Mouse (Mus musculus): ENCODE data around the gene Ngfr.
A peak's percentile ranks its signal among the peaks of the same experiment; 100 is the strongest.

Ngfr gene

DNA sequence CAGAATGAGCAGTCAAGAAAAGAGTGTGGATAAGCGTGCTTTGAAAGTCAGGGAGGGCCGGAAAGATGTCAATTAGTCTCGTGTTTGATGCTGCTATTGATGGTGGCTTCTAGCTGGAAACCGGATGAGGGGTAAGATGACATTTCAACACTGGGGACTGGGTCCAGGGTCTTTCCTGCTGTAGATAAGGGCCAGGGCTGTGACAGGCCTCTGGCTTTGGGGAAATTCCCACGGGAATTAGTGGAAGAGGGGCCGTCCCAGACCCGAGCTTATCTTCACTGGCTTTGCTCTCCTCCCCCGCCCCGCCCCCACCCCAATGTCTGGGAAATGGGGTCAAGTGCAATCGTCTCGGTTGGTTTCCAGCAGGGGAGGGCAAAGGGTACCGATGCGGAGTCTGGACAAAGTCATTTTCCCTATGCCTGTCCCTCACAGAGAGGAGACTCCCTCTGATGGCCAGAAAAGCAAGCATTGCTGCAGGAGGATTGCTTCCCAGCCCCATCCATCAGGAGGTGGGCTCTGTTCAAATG, 7.2 kb upstream of the Ngfr start:
- DNase-seq: no peak

- DNase-seq: no peak
These were observed 6.0 kb upstream of the Ngfr start for GRCm38 (mm10) chr11:95593501-95593900.

DNA sequence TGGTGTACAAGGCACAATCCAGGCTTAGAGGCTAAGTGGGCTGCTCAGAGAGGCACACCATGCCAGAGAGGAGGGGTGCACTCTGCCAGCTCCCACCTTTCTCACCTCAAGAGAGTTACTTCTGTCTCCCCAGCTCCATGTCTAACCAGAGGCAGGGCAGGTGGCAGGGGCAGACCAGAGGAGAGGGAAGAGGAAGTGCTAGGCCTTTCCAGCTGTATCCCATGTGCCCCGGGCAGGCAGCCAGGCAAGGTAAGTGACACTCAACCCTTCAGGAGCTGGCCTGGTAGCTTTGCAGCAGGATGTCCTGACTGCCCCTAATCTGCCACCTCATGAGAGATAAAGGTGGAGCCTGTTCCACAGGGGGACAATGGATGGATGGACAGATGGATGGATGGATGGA, 5.2 kb upstream of the Ngfr start:
- DNase-seq: no peak

DNA sequence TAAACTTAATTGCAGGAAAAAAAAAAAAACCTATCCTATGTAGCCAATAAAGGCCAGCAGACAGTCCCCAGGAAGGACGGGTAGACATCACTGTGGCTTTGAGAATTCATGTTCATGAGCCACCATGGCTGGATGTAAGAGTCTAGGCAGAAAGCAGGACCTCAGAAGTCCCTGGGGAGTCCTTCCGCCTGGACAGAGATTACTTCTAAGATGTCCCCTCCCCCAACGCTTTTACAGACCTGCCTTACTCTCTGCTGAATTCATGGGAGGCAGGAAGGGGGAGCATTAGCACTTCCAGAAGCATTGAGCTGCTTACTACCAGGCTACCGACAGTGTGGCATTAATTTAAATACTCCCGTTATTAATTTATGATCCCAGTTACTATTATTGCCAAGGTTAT, 1.7 kb upstream of the Ngfr start:
- no peak for DNase-seq

DNA sequence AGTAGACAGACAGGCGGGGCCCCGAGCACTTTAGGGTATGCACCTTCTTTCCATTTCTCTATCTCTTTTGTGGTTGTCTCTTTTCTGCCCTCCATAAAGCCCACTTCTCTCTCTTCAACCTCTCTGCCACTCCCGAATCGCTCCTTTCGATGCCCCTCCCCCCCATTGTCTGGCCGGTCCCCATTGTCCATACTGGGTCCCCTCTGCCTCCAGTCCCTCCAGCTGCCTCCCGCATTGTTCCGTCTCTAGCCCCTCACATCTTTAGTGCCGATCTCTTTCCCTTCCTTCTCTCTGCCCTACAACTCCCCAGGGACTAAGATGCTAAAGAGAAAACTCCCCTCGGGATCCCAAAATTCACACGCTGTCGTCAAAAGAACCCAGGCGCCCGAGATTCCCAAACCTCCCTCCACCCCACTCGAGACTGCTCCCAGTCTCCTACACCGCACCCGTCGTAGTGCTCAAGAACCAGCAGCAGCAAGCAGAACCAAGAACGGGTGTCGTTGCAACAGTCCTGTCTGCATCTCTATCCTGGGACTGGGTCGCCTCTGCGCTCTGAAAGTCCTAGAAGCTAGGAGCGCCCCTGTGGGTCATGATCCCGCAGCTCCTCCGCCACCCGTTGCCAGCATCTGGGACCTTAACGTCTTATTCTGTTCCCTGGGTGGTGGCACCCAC, 648 bp downstream of the Ngfr start:
- DNase-seq: no peak

- peak; percentile 76 for DNase-seq
These were observed 1.4 kb downstream of the Ngfr start for GRCm38 (mm10) chr11:95586184-95586583.

DNA sequence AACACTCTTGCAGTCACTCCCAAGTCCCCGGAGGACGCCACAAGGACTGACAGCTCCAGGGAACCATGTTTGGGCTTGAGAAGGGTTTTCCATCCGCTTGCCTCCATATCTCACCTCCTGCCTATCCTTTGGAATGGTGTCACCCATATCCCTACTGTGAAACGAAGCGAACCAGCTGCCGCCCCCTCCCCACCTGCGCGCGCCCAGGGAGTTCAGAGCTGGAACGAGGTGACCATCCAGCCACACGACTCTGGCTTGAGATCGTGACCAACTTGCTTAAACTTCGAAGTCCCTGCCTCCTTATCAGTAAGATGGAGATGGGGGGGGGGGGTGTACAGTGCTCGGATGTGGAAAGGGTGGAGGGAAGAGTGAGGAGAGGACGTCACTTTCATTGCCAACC, 1.9 kb downstream of the Ngfr start:
- DNase-seq: no peak

DNA sequence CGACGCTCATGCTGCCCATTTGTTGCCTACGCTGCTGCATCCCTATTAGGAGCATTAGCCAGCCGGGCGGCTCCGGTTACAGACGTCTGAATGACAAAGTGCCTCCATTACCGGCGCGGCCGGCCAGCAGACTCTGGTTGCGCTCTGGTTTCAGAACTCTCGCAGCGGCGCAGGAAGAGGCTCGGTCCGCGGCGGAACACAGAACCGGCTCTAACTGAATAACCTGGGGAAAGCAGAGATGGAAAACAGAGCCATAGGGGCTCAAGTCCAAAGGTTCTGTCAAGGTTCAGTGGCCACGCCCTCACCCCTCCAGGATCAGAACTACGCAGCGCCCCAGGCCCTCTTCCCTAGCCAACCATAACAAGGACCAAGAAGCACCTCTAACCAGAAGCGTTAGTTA, 2.3 kb downstream of the Ngfr start:
- DNase-seq: no peak

DNA sequence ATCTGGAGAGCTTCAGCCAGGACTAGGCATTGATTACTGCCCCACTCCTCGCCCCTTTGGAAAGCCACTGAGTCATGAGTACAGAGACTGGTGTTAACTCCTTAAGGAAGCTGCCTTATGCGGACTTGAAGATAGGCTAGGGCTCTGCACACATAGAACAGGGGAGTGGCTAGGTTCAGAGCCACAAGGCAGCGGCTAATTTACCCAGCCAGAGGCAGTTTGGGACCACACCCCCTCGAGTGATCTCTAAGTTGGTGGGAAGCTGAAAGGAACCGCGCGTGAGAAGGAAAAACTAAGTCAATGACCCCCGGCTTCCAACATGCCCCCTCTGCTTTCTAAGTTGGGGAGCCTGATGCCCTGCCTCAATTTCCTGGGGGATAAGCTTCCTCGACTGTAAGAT, 2.9 kb downstream of the Ngfr start:
- no peak for DNase-seq

DNA sequence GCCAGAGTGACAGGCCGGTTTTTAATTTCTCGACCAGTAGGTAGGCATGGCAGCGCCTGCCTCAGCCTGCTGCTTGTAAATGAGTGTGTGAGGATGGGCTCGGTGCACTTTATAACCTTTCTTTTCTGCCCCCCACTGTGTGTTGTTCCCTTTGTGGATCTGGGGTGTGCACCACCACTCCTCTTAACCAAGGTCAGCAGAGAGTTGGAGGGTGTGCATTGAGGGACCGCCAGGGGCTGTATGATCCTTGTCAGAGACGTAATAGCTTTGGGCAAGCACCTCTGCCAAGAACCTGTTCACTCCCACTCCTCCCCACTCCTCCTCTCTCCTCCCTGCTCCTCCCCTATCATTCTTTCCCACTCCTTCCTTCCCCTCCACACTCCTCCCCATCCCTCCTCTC, 4.1 kb downstream of the Ngfr start:
- DNase-seq: no peak

DNA sequence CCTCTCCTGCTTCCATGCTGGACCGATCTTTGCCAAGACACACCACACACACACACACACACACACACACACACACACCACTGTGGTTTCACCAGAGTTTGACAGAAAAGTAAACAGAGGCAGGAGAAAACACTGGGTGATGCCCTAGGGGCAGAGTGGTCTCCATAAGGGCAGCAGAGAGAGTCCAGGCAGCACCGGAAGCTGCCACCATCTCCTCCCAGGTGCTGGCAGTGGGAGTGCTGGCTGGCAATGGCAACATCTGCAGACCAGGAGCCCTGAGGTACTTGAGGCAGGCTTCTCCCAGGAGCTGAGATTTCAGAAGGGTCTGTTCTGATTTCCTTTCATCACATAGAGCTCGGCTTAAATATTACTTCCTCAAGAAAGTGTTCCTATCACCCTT, 5.3 kb downstream of the Ngfr start:
- no peak for DNase-seq

- no peak for DNase-seq
These were observed 8.1 kb downstream of the Ngfr start for GRCm38 (mm10) chr11:95579455-95579854.

DNA sequence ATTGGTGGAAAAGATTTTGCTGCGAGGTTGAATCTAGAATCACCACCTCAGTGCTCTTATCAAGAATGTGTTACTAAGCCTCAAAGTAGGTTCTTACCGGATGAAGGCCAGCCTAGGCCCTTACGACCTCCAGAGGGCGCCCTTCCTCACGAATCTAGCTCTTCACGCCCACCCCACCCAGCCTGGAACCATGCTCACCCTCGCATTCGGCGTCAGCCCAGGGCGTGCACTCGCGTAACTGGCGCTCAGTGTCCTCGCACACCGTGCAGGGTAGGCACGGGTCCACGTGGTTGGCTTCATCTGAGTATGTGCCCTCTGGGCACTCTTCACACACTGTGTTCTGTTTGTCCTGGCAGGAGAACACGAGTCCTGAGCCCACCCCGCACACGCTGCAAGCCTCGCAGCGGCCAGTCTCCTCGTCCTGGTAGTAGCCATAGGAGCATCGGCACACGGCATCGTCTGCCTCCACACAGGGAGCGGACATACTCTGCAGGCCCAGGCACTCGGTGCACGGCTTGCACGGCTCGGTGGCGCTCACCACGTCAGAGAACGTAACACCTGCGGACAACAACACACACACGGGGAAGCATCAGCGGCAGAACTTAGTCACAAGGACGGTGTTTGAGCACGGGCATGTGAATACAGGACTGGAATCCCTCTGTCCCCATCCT, 9.6 kb downstream of the Ngfr start:
- DNase-seq: no peak

DNA sequence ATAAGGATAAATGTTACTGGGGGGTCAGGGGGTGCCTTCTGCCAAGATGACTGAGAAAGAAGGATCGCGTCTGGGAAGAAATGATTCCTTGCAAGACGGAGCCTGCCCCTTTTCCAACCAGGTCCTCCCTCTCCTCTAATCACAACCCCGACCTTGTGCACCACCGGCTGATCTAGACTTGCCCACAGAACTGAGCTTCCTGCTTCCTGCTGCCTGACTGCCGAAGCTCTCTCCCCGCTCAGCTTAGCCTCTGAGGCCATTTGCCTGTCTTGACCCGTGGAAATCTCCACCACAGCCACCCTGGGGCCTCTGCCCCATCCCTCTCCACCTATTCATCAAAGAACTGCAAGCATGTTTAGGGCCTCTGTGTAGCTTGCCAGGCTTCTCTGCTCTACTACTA, 11.2 kb downstream of the Ngfr start:
- DNase-seq: no peak

GRCm38 (mm10) chr11:95575791-95576190, 11.7 kb downstream of the Ngfr start:
- DNase-seq: no peak

DNA sequence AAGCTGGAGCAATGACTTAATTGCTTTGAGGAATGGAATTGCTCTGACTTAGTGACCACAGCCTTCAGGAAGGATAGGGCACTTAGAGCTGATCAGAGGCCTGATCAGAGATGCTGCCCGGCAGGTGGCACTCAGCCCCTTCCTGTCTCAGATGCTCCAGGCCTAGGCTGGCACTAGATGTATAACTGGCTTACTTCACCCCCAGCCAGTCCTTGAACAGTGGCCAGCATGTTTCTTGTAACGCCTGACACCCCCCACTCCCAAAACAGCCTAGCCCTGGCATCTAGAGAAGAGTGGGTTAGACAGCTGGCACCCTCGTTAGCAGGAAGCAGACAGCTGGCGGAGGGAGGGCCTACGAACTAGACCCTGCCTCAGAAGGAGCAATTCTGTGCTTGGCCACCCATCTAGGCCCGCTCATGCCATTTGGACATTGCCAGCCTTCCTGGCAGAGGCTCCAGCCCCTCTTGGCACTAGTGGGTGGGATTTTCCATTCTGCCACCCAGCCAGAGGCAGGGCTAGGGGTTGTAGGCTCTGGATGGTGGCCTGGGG, 12.7 kb downstream of the Ngfr start:
- DNase-seq: no peak

- DNase-seq: no peak
These were observed 15.3 kb downstream of the Ngfr start for GRCm38 (mm10) chr11:95572227-95572626.

GRCm38 (mm10) chr11:95571755-95572154, 15.8 kb downstream of the Ngfr start:
- no peak for DNase-seq

GRCm38 (mm10) chr11:95570827-95571619, 16.5 kb downstream of the Ngfr start:
- no peak for DNase-seq

DNA sequence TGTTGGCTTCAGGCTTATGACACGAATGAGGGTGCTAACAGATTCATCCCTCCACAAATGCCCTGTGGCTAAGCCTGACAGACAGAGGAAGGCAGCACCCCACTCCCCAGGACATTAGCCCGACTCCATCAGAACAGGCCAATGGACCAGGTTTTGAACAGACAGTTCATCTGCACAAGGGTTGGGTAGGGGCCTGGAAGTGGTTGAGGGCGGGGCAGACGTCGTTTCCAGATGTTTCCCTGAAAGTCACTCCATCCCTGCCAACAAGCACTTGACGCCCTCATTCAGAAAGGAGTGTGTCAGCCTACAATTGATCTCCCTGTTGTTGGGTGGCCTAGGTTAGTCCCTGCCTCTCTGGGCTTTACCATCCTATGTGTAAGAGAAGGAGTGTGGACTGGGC, 17.6 kb downstream of the Ngfr start:
- DNase-seq: no peak

GRCm38 (mm10) chr11:95567936-95568715, 19.4 kb downstream of the Ngfr start:
- no peak for DNase-seq

GRCm38 (mm10) chr11:95567366-95567765, 20.2 kb downstream of the Ngfr start:
- no peak for DNase-seq

GRCm38 (mm10) chr11:95565327-95565726, 22.2 kb downstream of the Ngfr start:
- no peak for DNase-seq
